Mouse (Mus musculus) B cell, adult 62 days (primary cell): Measurements from ENCODE around the gene E330021D16Rik. TPM values are rescaled to one million over a fixed set of nuclear protein-coding genes. Genes with fewer than 3 reads are reported as not detected.

Experiments used
- total RNA-seq: library from RNA; stranded (reverse); gene quantifications from 4 replicates; pipeline ENCODE4 v1.2.4, GENCODE M21; 2023

The E330021D16Rik gene
- not detected in 4 replicates for total RNA-seq

GRCm38 (mm10) chr6:136415133-136415775 lies at the start of gene E330021D16Rik:
E330021D16Rik (minus strand) TSS chr6:136415569.

Other genes with a start within 250 kb of the E330021D16Rik start
- not detected in 4 replicates for gene Grin2b, start 242.1 kb downstream of the E330021D16Rik start, total RNA-seq
- gene Gm8994, start 88.0 kb downstream of the E330021D16Rik start, total RNA-seq: not detected in 4 replicates
- gene Atf7ip, start 90.6 kb upstream of the E330021D16Rik start, total RNA-seq: 264 to 326 TPM (median 324 TPM) in 4 replicates
- 73.7 to 84.3 TPM (median 79.0 TPM) in 4 replicates for gene Plbd1, start 246.4 kb upstream of the E330021D16Rik start, total RNA-seq